Mouse (Mus musculus) thymus, adult 2 months (tissue): ENCODE measurements around the gene Exosc5.

ENCODE experiments used
- CTCF ChIP-seq: fragments of 200-500 bp; IDR thresholded peaks from 2 replicates; pipeline ENCODE4 v1.5.1; 2012; ENCODE audit warnings: mild to moderate bottlenecking, control low read depth, low read length, moderate library complexity, borderline replicate concordance; ENCODE audit not compliant: control insufficient read depth, poor library complexity, insufficient read depth; ENCODE audit errors: extremely low read depth
- POLR2A ChIP-seq: fragments of 200-500 bp; IDR thresholded peaks from 2 replicates; pipeline ENCODE4 v1.6.1; 2012; ENCODE audit warnings: mild to moderate bottlenecking, low read length, control low read depth, moderate library complexity; ENCODE audit not compliant: control insufficient read depth, poor library complexity, insufficient read depth; ENCODE audit errors: extremely low read depth

DNA sequence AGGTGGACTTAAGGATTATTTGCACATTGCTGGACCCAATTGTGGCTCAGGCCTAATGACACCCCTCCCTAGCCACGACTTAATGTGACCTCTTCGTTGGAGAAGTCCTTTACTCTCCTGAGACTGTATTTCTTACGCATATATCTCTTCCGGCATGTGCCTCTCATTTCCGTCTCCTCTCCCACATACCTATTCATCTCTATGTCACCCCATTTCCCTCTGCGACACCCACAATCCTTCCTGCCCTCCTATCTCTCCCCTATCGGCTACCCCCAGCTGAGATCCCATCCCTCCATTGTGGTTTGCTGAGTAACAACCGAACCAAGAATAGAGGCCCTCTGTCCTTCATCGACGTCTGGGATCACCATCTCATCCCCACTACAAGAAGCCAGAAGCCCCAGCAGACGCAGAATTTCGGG is 30.6 kb downstream of the Exosc5 start:
- TF ChIP-seq POLR2A (no peak), CTCF (no peak)
